Mouse (Mus musculus) erythroblast, embryonic 14.5 days (primary cell): ENCODE data around the gene Hnrnpa3.

Experiments
- GATA1 ChIP-seq: IDR thresholded peaks from 2 replicates; pipeline ENCODE4 v1.6.1; 2012; ENCODE audit warnings: low read length, inconsistent platforms, mixed read lengths
- TAL1 ChIP-seq: IDR thresholded peaks from 3 replicates; pipeline ENCODE4 v1.6.1; 2012; ENCODE audit warnings: low read length, inconsistent platforms, mixed read lengths

DNA sequence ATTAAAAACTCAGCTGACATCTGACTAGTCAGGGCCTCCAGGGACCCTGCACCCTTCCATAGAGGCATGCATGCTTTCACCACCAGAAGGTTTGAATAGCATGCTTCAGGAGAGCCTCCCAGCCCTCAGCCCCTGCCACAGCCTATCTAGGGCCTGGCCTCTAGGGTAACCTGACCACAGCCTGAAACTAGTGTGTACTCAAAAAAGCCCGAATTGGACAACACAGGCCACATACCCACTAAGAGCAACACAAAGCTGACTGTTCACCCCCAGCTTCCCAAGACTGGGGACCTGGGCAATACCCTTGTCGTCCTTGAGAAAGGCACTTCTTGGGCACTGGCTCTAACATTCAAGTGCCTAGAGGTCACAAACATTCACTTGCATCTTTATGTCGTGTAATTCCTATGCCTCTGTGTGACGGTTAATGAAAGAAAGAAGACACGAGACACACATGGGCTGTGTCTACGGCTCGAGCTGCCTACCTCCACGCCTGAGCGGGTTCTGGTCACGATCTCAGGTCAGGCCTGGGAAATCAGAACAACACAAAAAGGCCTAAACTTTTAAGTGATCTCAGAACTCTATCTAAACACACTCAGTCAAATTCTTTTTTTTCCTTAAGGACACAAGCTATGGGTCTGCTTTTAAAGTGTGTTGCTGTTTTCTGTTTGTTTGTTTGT lies 30.6 kb downstream of the Hnrnpa3 start:
- TF ChIP-seq TAL1 (no peak), GATA1 (no peak)
